Mouse (Mus musculus) ovary, postnatal 14 days (tissue): Measurements from ENCODE around the gene Dctn1.
"Not testable (repeated sequence)": the region's sequence is repeated elsewhere in the genome, so short reads cannot be mapped to it uniquely, and the experiment has no call there.

Experiments
- DNase-seq: peaks from one replicate; pipeline ENCODE4 v3.0.0; 2022; ENCODE audit warnings: low spot score

Dctn1 gene

GRCm38 (mm10) chr6:83136291-83136880 is 29.3 kb upstream of the Dctn1 start:
- DNase-seq = no peak

GRCm38 (mm10) chr6:83136881-83137575 is 28.7 kb upstream of the Dctn1 start:
- peak; percentile 57 for DNase-seq

- DNase-seq = peak; percentile 84
Measured at GRCm38 (mm10) chr6:83137576-83137950, 28.2 kb upstream of the Dctn1 start.

GRCm38 (mm10) chr6:83138056-83138455 is 27.7 kb upstream of the Dctn1 start:
- DNase-seq = no peak

- DNase-seq = no peak
Measured at GRCm38 (mm10) chr6:83140044-83140443, 25.7 kb upstream of the Dctn1 start.

- no peak for DNase-seq
Measured at GRCm38 (mm10) chr6:83141636-83142035, 24.1 kb upstream of the Dctn1 start.

- DNase-seq = no peak
Measured at GRCm38 (mm10) chr6:83142211-83142731, 23.4 kb upstream of the Dctn1 start.

GRCm38 (mm10) chr6:83142886-83143285 is 22.8 kb upstream of the Dctn1 start:
- DNase-seq = no peak

- no peak for DNase-seq
Measured at GRCm38 (mm10) chr6:83145209-83145608, 20.5 kb upstream of the Dctn1 start.

GRCm38 (mm10) chr6:83145805-83146204 is 19.9 kb upstream of the Dctn1 start:
- DNase-seq = no peak

- no peak for DNase-seq
Measured at GRCm38 (mm10) chr6:83147280-83147679, 18.4 kb upstream of the Dctn1 start.

- no peak for DNase-seq
Measured at GRCm38 (mm10) chr6:83151721-83152120, 14.0 kb upstream of the Dctn1 start.

- DNase-seq = no peak
Measured at GRCm38 (mm10) chr6:83153038-83153437, 12.7 kb upstream of the Dctn1 start.

GRCm38 (mm10) chr6:83153485-83153884 is 12.2 kb upstream of the Dctn1 start:
- no peak for DNase-seq

- no peak for DNase-seq
Measured at GRCm38 (mm10) chr6:83155552-83156238, 10.0 kb upstream of the Dctn1 start.

GRCm38 (mm10) chr6:83156259-83156684 is 9.4 kb upstream of the Dctn1 start, which contains the start of the genes Wdr54 and 1700003E16Rik:
Gene Wdr54, minus strand, starts transcription at chr6:83156397.
Gene 1700003E16Rik, plus strand, starts transcription at chr6:83156404.
- no peak for DNase-seq

- DNase-seq = not testable (repeated sequence)
Measured at GRCm38 (mm10) chr6:83159456-83159855, 6.3 kb upstream of the Dctn1 start.

- no peak for DNase-seq
Measured at GRCm38 (mm10) chr6:83161442-83161841, 4.3 kb upstream of the Dctn1 start.

- DNase-seq = peak; percentile 21
Measured at GRCm38 (mm10) chr6:83161921-83162641, 3.6 kb upstream of the Dctn1 start.

- peak; percentile 37 for DNase-seq
Measured at GRCm38 (mm10) chr6:83162701-83163100, 3.0 kb upstream of the Dctn1 start.

GRCm38 (mm10) chr6:83165026-83165606 is 604 bp upstream of the Dctn1 start:
- no peak for DNase-seq

GRCm38 (mm10) chr6:83166243-83166630 is 517 bp downstream of the Dctn1 start:
- no peak for DNase-seq
